Mouse (Mus musculus): ENCODE data around the gene Actg1. TPM values are rescaled to one million over a fixed set of nuclear protein-coding genes. Genes with fewer than 3 reads are reported as not detected.

Actg1 gene
- total RNA-seq, 2 experiments from 2014 or later = 1,100 to 1,129 TPM

DNA sequence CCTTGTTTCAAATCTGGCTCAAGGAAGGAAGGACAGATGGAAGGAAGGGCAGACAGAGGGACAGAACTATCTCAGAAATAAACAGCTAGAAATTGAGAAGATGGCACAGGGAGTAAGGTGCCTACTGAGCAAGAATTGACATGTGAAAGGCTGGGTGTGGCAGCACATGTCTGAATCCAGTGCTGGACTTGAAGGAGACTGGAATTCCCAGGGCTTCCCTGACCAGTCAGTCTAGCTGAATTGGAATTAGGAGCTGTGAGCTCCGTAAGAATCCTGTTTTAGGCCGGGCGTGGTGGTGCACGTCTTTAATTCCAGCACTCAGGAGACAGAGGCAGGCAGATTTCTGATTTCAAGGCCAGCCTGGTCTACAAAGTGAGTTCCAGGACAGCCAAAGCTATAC lies 6.7 kb downstream of the Actg1 start:
- TF ChIP-seq CTCF (IDR thresholded peaks at IDR 0.05) = no peak
- no peak for DNase-seq (ENCODE audit: extremely low spot score in 1 of 2, low spot score in 2 of 2)
- Histone ChIP-seq H3K4me3 (no peak overlapping the region), H3K27ac (no peak overlapping the region)
- intact Hi-C loops (cut with DNase I) = no loop called here

DNA sequence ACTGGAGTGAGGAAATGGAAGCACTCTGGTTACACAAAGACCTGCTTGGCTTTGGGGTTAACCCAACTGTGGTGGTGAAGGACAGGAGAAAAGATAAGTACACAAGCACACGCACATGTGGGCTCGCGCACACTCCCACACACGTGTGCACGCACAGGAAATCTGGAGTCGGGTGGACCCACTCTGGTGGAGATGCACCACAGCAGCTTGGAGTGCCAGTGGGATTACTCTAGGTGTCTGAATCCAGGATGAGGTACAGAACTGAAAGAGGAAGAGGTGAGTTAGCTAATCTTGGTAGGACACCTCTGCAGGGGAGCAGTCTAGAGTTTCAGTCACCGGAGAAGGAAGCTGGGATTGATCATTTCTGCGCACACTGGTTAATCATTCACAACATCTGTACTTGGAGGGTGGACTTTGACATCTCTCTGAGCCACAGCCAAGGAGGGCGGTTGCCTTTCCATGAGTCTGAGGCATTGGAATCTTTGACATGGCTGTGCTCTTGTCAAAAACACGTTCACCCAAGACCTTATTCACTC lies 8.3 kb downstream of the Actg1 start:
- no peak for DNase-seq (ENCODE audit: extremely low spot score in 1 of 2, low spot score in 2 of 2)

DNA sequence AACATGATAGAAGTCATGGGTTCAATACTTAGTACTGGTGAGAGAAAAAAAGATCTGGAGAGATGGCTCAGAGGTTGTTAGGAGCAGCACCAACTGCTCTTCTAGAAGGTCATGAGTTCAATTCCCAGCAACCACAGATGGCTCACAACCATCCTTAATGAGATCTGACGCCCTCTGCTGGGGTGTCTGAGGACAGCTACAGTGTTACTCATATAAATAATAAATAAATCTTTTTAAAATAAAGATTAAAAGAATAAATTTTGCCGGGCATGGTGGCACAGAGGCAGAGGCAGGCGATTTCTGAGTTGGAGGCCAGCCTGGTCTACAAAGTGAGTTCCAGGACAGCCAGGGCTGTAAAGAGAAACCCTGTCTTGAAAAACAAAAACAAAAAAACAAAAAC lies 9.6 kb downstream of the Actg1 start:
- DNase-seq (ENCODE audit: extremely low spot score in 1 of 2, low spot score in 2 of 2) = no peak
- H3K4me3 ChIP-seq = no peak overlapping the region
- TF ChIP-seq CTCF (IDR thresholded peaks at IDR 0.05) = no peak; the same call in 1 of the 2 replicates
- intact Hi-C loops (cut with DNase I) = no loop called here
- no peak overlapping the region for H3K27ac ChIP-seq

More for the DNA sequence above, 8.3 kb downstream of the Actg1 start:
- intact Hi-C loops (cut with DNase I) = no loop called here
- Histone ChIP-seq H3K27ac (no peak overlapping the region), H3K4me3 (no peak overlapping the region)
- TF ChIP-seq CTCF (IDR thresholded peaks at IDR 0.05) = no peak

DNA sequence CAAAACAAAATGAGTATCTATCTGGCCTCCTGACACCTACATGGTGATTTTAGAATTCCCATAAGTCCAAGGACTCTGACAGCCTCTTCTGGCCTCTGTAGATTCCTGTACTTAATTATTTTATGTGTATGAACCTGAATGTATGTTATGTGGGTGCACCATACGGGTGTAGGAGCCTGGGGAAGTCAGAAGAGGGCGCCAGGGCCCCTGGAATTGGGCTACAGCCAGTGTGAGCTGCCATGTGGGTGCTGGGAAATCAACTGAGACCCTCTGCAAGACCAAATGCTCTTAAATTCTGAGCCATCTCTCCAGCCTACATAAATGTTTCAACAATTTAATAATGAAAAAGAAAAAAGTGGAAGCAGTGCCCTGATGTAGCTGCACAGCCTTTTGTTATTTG lies 10.9 kb downstream of the Actg1 start:
- intact Hi-C loops (cut with DNase I) = no loop called here
- TF ChIP-seq CTCF (IDR thresholded peaks at IDR 0.05) = no peak
- no peak overlapping the region for H3K27ac ChIP-seq
- H3K4me3 ChIP-seq = no peak overlapping the region
- DNase-seq (ENCODE audit: extremely low spot score in 1 of 2, low spot score in 2 of 2) = no peak

DNA sequence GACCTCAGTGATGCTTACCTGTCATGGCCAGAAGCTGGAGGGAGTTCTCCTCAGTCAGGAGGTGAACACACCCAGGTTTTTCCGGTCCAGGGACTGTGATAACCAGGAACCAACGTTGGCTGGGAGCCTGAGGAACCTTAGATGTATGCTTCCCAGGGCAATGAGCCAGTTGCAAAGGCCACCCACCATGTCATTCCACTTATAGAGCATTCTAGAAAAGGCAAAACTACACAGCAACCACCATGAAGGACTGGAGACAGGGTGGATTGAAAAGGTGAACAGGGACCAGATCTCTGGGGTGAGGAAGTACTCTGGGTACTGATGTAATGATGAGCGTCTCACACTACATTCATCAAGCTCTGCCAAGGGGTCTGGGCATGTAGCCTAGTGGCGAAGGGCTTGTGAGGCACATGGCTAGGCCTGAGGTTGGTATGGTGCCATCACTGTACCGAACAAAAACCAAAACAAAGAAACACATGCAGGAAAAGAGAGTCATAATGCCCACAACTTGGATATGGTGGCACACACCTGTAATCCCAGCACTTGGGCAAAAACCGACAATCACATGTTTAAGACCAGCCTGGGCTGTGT lies 12.8 kb downstream of the Actg1 start:
- no peak for DNase-seq (ENCODE audit: extremely low spot score in 1 of 2, low spot score in 2 of 2)
- TF ChIP-seq CTCF (IDR thresholded peaks at IDR 0.05) = no peak
- no peak overlapping the region for H3K4me3 ChIP-seq
- intact Hi-C loops (cut with DNase I) = no loop called here
- H3K27ac ChIP-seq = no peak overlapping the region

DNA sequence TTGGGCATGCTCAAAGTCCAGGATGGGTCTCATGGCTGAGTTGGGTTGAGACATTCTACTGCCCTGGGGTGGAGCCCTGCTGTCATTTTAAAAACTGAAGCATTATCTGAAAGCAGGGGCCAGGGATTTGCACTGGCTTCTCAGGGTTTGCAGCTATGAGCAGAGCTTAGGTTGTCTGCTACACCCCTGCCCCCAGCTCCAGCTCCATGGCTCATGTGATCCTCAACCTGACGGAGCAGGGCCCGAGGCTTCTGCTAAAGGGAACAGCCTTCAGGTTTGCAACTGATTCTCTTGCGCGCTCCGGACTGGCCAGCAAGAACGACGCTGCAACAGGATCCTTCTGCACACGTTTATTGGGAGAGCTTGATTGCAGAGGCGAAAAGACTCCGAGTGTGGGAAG lies 28.2 kb downstream of the Actg1 start:
- DNase-seq (ENCODE audit: extremely low spot score in 1 of 2, low spot score in 2 of 2) = no peak
- no peak for TF ChIP-seq CTCF (IDR thresholded peaks at IDR 0.05)
- no peak overlapping the region for H3K4me3 ChIP-seq
- intact Hi-C loops (cut with DNase I) = no loop called here
- no peak overlapping the region for H3K27ac ChIP-seq

DNA sequence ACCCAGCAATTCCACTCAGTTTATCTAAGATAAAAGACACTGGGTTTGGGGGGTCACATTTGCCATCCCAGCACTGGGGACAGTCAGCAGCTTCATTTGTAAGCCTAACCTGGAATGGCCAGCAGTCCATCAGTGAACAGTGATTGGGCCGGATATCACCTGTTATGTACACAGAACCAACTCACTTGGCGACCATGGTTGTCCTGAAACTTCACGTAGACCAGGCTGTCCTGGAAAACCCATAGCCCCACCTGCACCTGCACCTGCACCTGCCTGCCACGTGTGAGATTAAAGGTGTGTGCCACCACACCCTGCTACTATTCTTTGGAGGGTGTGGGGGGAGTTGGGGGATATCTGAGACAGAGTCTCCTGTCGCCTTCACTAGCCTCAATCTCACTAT lies 29.0 kb downstream of the Actg1 start:
- H3K27ac ChIP-seq = no peak overlapping the region
- H3K4me3 ChIP-seq = no peak overlapping the region
- no peak for TF ChIP-seq CTCF (IDR thresholded peaks at IDR 0.05)
- intact Hi-C loops (cut with DNase I) = no loop called here
- DNase-seq (ENCODE audit: extremely low spot score in 1 of 2, low spot score in 2 of 2) = no peak

DNA sequence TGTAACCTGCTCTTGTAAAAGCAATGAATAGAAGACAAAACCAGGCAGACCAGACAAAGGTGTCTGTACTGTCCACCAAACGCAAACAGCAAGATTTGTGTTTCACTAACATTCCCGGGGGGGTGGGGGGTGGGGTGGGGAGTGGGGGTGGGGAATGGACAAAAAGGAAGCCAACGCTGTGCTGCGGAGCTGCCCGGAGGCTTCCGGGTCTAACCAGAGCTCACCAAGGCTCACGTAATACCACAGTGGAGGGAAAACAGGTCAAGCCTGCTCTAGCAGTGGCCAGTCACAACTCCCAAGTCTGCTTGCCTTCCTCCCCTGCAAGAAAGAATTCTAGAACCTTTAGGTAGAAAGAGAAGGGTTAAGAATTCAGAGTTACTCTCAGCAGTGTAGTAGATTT lies 30.9 kb downstream of the Actg1 start:
- DNase-seq (ENCODE audit: extremely low spot score in 1 of 2, low spot score in 2 of 2) = no peak
- Histone ChIP-seq H3K27ac (no peak overlapping the region), H3K4me3 (no peak overlapping the region)
- intact Hi-C loops (cut with DNase I) = no loop called here
- no peak for TF ChIP-seq CTCF (IDR thresholded peaks at IDR 0.05)

DNA sequence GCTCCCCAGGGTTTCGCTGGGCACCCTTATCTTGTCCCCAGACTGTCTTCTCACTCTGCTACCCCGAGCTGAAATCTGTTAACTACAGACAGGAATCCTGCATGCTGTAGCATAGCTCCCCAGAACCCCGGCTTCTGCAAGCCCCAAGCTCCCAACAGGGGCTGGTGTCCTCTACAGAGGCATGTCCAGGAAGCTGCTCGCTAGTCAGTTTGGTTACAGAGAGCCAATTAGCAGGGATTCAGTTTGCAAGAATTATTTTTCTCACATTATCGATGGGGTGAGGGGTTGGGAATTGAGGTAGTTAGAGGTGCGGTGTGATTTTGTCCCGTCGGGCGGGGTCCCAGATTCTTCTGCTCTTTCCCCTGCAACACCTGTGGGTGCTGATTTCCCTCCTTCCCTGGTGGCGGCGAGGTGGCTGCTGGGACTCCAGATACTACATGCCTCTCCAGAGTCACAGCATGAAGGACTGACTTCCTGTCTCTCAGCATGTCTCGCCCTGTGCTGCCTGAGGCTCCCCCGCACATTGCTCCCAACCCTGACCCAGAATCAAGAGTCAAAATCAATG lies 31.6 kb downstream of the Actg1 start:
- Histone ChIP-seq H3K27ac (peak overlapping the region; percentile 96), H3K4me3 (peak overlapping the region; percentile 52)
- TF ChIP-seq CTCF (IDR thresholded peaks at IDR 0.05) = no peak
- intact Hi-C loops (cut with DNase I) = no loop called here
- no peak for DNase-seq (ENCODE audit: extremely low spot score in 1 of 2, low spot score in 2 of 2)

DNA sequence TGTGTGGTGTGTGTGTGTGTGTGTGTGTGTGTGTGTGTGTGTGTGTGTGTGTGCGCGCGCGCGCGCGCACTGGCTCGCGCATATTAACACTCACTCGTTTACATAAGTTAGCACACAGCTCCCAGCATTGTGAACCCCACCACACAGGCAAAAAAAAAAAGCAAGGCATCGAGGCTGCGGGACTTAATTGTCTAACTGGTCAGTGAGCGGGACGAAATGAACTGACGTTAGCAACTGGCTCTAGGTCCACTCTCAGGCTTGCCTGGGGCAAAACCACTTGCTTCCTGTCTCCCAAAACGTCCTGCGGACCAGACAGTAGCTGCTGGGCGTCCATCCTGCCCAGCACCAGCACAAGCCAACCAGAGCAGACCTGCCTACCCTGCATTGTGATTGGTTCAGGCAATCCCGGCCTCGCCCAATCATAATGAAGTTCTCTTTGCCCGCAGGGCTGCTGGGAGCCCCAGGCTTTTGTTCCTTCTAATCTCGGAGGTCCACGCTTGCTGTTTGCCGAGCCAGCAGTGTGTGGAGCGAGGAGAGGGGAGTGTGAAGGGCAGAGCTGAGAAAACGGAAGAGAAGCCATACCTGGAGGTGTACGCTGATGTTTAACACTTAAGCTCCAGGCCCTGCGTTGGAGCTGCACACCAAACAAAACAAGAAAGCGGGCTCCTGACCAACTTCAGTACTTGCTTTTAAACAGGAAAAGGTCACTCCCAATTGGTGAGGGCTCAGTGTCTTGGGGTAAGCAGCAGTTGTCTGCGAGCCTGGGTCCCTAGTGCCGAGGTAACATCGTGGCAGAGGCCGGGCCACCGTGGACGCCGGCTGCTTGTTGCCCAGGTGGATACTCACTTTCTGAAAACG lies 32.3 kb downstream of the Actg1 start:
- Histone ChIP-seq H3K27ac (peak overlapping the region; percentile 96), H3K4me3 (peak overlapping the region; percentile 52)
- peak; percentile 86 to 92 for DNase-seq (ENCODE audit: extremely low spot score in 1 of 2, low spot score in 2 of 2)
- TF ChIP-seq CTCF (IDR thresholded peaks at IDR 0.05) = no peak
- intact Hi-C loops (cut with DNase I) = no loop called here

DNA sequence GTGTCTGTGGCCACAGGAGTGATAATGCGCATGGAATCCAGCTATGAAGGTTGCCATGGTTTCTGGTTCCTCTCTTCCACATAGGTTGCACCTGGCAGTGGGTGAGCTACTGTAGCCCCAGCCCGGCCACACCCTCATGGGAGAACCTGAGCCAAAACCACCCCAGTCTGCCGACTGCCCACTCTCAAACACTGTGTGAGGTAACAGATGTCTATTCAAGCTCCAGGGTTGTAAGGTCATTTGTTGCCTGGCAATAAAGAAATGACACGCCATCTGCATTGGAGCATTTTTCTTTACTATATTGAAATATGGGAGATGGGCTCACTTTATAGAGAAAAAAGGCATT lies 33.0 kb downstream of the Actg1 start:
- intact Hi-C loops (cut with DNase I) = no loop called here
- Histone ChIP-seq H3K4me3 (0 out of 2 replicates have a peak overlapping the region, but pooled peaks have one; percentile 23), H3K27ac (peak overlapping the region; percentile 96)
- TF ChIP-seq CTCF (IDR thresholded peaks at IDR 0.05) = no peak
- peak; percentile 46 to 51 for DNase-seq (ENCODE audit: extremely low spot score in 1 of 2, low spot score in 2 of 2)

DNA sequence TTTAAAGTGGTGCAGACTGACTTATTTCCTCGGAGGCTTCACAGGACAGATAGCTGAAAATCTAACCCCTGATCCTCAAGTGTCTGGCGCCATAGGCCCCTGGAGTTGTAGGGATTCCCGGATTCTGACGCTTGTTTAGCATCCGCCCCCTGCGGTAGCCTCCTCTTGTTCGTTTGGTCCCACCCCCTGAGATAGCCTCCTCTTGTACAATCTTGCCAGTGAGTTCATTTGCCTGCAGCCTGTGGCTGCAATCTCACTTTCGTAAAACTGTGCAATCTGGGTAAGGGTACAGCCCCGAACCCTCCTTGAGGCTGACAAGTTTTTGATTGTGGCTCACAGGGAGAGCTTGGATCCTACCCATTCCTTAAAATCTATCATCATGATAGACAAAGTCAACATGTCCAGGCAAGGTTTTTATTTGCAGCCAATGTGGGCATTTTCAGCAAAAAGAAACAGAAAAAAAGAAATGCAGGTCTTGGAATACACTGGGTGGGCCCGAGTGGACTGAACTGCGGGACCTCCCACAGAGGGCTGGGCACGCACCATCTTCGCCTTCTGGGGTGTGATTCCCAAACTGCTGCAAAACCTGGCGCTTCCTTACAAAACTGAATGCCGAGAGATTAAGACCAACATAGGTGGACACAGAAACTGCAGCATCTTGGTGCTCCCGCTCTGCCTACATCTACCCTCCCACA lies 33.5 kb downstream of the Actg1 start:
- peak overlapping the region; percentile 96 for H3K27ac ChIP-seq
- intact Hi-C loops (cut with DNase I) = loop anchor here (5.0 kb wide), 1 partner anchor 32 kb away; the partner anchor contains the start of gene Actg1
- no peak overlapping the region for H3K4me3 ChIP-seq
- TF ChIP-seq CTCF (IDR thresholded peaks at IDR 0.05) = no peak
- no peak for DNase-seq (ENCODE audit: extremely low spot score in 1 of 2, low spot score in 2 of 2)

Measured in left cerebral cortex, adult 2 months (tissue).